Mouse (Mus musculus): ENCODE data around the gene Usp36.

DNA sequence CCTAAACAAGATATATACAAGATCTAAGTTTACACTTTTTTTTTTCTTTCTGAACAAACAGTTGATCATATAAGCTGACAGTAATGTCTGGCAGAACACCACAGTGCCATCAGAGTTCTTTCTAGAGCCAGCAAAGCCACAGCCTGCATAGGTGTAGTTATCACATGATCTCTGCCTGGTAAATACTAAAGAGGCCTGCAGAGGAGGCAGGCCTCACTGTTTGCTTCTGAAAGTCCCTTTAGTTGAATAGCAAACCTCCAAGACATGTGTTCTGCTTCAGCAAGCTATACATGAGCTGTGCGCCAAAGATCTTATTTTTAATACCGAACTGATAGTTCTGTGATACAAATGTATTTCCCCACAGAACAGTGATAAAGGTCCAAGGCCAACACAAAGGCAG, 44.9 kb downstream of the Usp36 start:
- TF ChIP-seq CTCF (conservative IDR thresholded peaks at IDR 0.05; ENCODE audit: low read length), result no peak
- no peak for TF ChIP-seq POU5F1 (IDR thresholded peaks at IDR 0.05; ENCODE audit: borderline replicate concordance, low read length)
- TF ChIP-seq NANOG (IDR thresholded peaks at IDR 0.05; ENCODE audit: borderline replicate concordance, low read length), result no peak

Data from E14TG2a.4 (cell line).